Mouse (Mus musculus): ENCODE measurements around the gene Ap4b1.

The Ap4b1 gene

GRCm38 (mm10) chr3:103852565-103853299 is 43.4 kb downstream of the Ap4b1 start:
- in situ Hi-C loops (cut with MboI; ENCODE audit: low sequenced_read_pairs), result no loop called here

GRCm38 (mm10) chr3:103853804-103854203 is 44.5 kb downstream of the Ap4b1 start:
- in situ Hi-C loops (cut with MboI; ENCODE audit: low sequenced_read_pairs), result no loop called here

- in situ Hi-C loops (cut with MboI; ENCODE audit: low sequenced_read_pairs), result no loop called here
These were observed 47.9 kb downstream of the Ap4b1 start for GRCm38 (mm10) chr3:103857036-103857805.

DNA sequence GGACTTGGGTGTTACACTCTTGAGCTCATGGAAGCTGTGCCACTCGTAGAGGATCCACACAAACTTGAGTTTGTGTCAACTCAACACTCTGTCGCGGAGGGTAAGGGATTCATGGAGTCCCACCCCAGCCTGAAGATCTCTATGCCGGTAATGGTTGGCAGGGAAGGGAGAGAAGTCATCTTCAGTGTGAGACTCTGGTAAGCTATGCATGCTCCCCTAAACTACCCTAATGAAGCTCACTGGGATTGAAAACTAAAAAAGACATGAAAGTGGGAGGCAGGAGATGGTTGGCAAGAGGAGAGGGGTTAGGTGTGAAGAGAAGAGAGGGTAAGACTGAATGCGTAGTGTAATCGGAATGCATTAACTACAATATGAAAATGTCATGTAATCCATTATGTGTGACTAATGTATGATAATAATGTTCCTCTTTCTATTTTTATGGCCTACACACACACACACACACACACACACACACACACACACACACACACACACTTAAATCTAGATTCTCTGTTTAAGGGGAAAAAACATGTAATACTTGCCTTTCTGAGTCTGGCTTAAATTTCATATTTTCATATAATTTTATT is 48.8 kb downstream of the Ap4b1 start:
- in situ Hi-C loops (cut with MboI; ENCODE audit: low sequenced_read_pairs), result no loop called here

GRCm38 (mm10) chr3:103858881-103859801 is 49.8 kb downstream of the Ap4b1 start, which contains the start of gene Ptpn22:
Ptpn22 (plus strand) TSS chr3:103859795.
- in situ Hi-C loops (cut with MboI; ENCODE audit: low sequenced_read_pairs), result no loop called here

DNA sequence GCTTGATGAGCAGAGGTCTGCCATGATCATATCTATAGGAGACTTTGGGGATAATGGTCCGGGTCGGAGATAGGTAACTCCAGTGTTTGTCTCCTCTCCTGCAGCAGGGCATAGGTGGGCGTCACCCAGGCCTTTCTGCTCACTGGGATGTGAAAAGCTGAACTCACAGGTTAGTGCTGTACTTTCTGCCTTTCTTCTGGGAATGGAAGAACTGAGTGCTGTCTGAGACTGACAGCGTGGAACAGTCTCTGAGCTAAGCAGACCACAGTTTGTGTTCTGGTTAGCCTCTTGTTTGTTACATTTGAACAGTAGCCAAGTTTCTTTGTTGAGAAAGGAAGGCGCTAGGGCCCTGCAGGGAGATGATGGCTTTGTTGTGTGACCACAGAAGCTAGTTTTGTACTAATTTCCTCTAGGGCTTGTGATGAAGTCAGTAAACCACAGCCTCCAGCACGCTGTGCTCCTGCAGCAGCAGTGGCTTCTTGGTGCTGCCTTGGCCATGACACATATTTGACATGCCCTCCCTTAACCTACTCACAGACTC is 50.6 kb downstream of the Ap4b1 start:
- in situ Hi-C loops (cut with MboI; ENCODE audit: low sequenced_read_pairs), result no loop called here

- in situ Hi-C loops (cut with MboI; ENCODE audit: low sequenced_read_pairs), result no loop called here
These were observed 53.5 kb downstream of the Ap4b1 start for GRCm38 (mm10) chr3:103862721-103863220.

GRCm38 (mm10) chr3:103864200-103864599 is 54.9 kb downstream of the Ap4b1 start:
- in situ Hi-C loops (cut with MboI; ENCODE audit: low sequenced_read_pairs), result no loop called here

DNA sequence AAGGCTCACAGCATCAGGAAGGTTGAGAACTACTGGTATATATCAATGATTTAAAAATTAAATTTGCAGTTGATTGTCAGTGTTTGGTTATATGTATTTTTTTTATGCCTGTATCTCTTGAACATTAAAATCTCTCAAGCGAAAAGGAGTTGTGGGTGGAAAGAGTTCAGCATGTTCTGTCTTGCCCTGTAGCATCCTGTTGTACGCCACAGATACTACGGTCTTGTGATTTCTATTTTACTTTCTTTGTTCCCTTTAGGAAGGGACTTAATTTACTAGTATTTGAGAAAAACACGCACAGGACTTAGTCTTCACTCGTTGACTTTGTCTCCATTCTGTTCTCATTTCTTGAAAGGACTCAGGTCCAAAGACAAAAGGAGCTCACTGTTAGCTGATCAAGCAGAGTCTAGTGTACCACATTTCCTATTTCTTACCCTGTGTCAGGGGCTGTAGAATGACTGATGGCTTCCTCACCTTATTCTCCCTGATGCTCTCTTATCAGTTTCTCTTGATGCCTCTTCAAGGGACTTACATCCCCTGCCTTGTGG is 58.2 kb downstream of the Ap4b1 start:
- in situ Hi-C loops (cut with MboI; ENCODE audit: low sequenced_read_pairs), result no loop called here

GRCm38 (mm10) chr3:103868008-103868407 is 58.7 kb downstream of the Ap4b1 start:
- in situ Hi-C loops (cut with MboI; ENCODE audit: low sequenced_read_pairs), result no loop called here

Data from CH12F3 (cell line).